Mouse (Mus musculus): ENCODE results near the gene Acsbg2. TPM values are rescaled to one million over a fixed set of nuclear protein-coding genes. Genes with fewer than 3 reads are reported as not detected.

Acsbg2 gene
- polyA plus RNA-seq, 1 experiment = 0.11 TPM

- TF ChIP-seq CTCF (IDR thresholded peaks at IDR 0.05; ENCODE audit: borderline replicate concordance, control insufficient read depth, extremely low read depth, insufficient read depth, low read length, poor library complexity) = no peak
- no peak for TF ChIP-seq POLR2A (IDR thresholded peaks at IDR 0.05; ENCODE audit: control insufficient read depth, extremely low read depth, insufficient read depth, low read length, poor library complexity)
- DNase-seq = no peak
- H3K27me3 ChIP-seq (ENCODE audit: control insufficient read depth, insufficient read depth, low read length) = no peaks in the 10 kb centered on the region
- H3K27ac ChIP-seq (ENCODE audit: control insufficient read depth, insufficient read depth, low read length) = no peak overlapping the region
- whole genome bisulfite sequencing = 31% methylated on average over 3 of the region's 3 CpGs
- H3K36me3 ChIP-seq (ENCODE audit: control insufficient read depth, insufficient read depth, low read length) = no peaks in the 10 kb centered on the region
- peaks cover 11% of the 10 kb centered on the region; the same call in 1 of the 2 replicates for H3K4me1 ChIP-seq (replicated peaks; ENCODE audit: control insufficient read depth, insufficient read depth, low read length)
- H3K4me3 ChIP-seq (ENCODE audit: control insufficient read depth, insufficient read depth, low read length) = no peak overlapping the region
Measured at GRCm38 (mm10) chr17:56810245-56810644, 64.0 kb downstream of the Acsbg2 start.

GRCm38 (mm10) chr17:56808518-56808917 lies 65.7 kb downstream of the Acsbg2 start:
- 43% methylated on average over 9 of the region's 9 CpGs for WGBS
- TF ChIP-seq CTCF (IDR thresholded peaks at IDR 0.05; ENCODE audit: borderline replicate concordance, control insufficient read depth, extremely low read depth, insufficient read depth, low read length, poor library complexity) = peak; percentile 90
- no peak for TF ChIP-seq POLR2A (IDR thresholded peaks at IDR 0.05; ENCODE audit: control insufficient read depth, extremely low read depth, insufficient read depth, low read length, poor library complexity)
- peak; percentile 59 for DNase-seq
- Histone ChIP-seq H3K4me3 (ENCODE audit: control insufficient read depth, insufficient read depth, low read length) (no peak overlapping the region), H3K4me1 (replicated peaks; ENCODE audit: control insufficient read depth, insufficient read depth, low read length) (peaks cover 11% of the 10 kb centered on the region; the same call in 1 of the 2 replicates), H3K27ac (ENCODE audit: control insufficient read depth, insufficient read depth, low read length) (no peak overlapping the region), H3K27me3 (ENCODE audit: control insufficient read depth, insufficient read depth, low read length) (no peaks in the 10 kb centered on the region), H3K36me3 (ENCODE audit: control insufficient read depth, insufficient read depth, low read length) (no peaks in the 10 kb centered on the region)

GRCm38 (mm10) chr17:56805784-56806183 lies 68.5 kb downstream of the Acsbg2 start:
- Histone ChIP-seq H3K36me3 (ENCODE audit: control insufficient read depth, insufficient read depth, low read length) (peaks cover 3% of the 10 kb centered on the region; the same call in 1 of the 2 replicates), H3K27me3 (ENCODE audit: control insufficient read depth, insufficient read depth, low read length) (no peaks in the 10 kb centered on the region), H3K4me3 (ENCODE audit: control insufficient read depth, insufficient read depth, low read length) (no peak overlapping the region), H3K27ac (ENCODE audit: control insufficient read depth, insufficient read depth, low read length) (no peak overlapping the region), H3K4me1 (replicated peaks; ENCODE audit: control insufficient read depth, insufficient read depth, low read length) (peaks cover 10% of the 10 kb centered on the region; the same call in 1 of the 2 replicates)
- no peak for TF ChIP-seq POLR2A (IDR thresholded peaks at IDR 0.05; ENCODE audit: control insufficient read depth, extremely low read depth, insufficient read depth, low read length, poor library complexity)
- TF ChIP-seq CTCF (IDR thresholded peaks at IDR 0.05; ENCODE audit: borderline replicate concordance, control insufficient read depth, extremely low read depth, insufficient read depth, low read length, poor library complexity) = no peak
- 96% methylated on average over 1 of the region's 1 CpGs for WGBS
- no peak for DNase-seq

GRCm38 (mm10) chr17:56804952-56805351 lies 69.3 kb downstream of the Acsbg2 start:
- DNase-seq = no peak
- Histone ChIP-seq H3K27ac (ENCODE audit: control insufficient read depth, insufficient read depth, low read length) (no peak overlapping the region), H3K4me3 (ENCODE audit: control insufficient read depth, insufficient read depth, low read length) (no peak overlapping the region), H3K4me1 (replicated peaks; ENCODE audit: control insufficient read depth, insufficient read depth, low read length) (peaks cover 2% of the 10 kb centered on the region; the same call in 1 of the 2 replicates), H3K27me3 (ENCODE audit: control insufficient read depth, insufficient read depth, low read length) (no peaks in the 10 kb centered on the region), H3K36me3 (ENCODE audit: control insufficient read depth, insufficient read depth, low read length) (peaks cover 3% of the 10 kb centered on the region; the same call in 1 of the 2 replicates)
- TF ChIP-seq CTCF (IDR thresholded peaks at IDR 0.05; ENCODE audit: borderline replicate concordance, control insufficient read depth, extremely low read depth, insufficient read depth, low read length, poor library complexity) (no peak), POLR2A (IDR thresholded peaks at IDR 0.05; ENCODE audit: control insufficient read depth, extremely low read depth, insufficient read depth, low read length, poor library complexity) (no peak)
- 90% methylated on average over 5 of the region's 5 CpGs for WGBS

- Histone ChIP-seq H3K27me3 (ENCODE audit: control insufficient read depth, insufficient read depth, low read length) (no peaks in the 10 kb centered on the region), H3K4me3 (ENCODE audit: control insufficient read depth, insufficient read depth, low read length) (no peak overlapping the region), H3K4me1 (replicated peaks; ENCODE audit: control insufficient read depth, insufficient read depth, low read length) (no peaks in the 10 kb centered on the region), H3K27ac (ENCODE audit: control insufficient read depth, insufficient read depth, low read length) (no peak overlapping the region), H3K36me3 (ENCODE audit: control insufficient read depth, insufficient read depth, low read length) (peaks cover 3% of the 10 kb centered on the region; the same call in 1 of the 2 replicates)
- 96% methylated on average over 8 of the region's 8 CpGs for WGBS
- DNase-seq = no peak
- TF ChIP-seq CTCF (IDR thresholded peaks at IDR 0.05; ENCODE audit: borderline replicate concordance, control insufficient read depth, extremely low read depth, insufficient read depth, low read length, poor library complexity) (no peak), POLR2A (IDR thresholded peaks at IDR 0.05; ENCODE audit: control insufficient read depth, extremely low read depth, insufficient read depth, low read length, poor library complexity) (no peak)
Measured at GRCm38 (mm10) chr17:56802065-56802464, 72.2 kb downstream of the Acsbg2 start.

- 91% methylated on average over 3 of the region's 3 CpGs for WGBS
Measured at GRCm38 (mm10) chr17:56799276-56799675, 75.0 kb downstream of the Acsbg2 start.

More at GRCm38 (mm10) chr17:56799276-56799675, 75.0 kb downstream of the Acsbg2 start:
- H3K27ac ChIP-seq (ENCODE audit: control insufficient read depth, insufficient read depth, low read length) = no peak overlapping the region
- H3K27me3 ChIP-seq (ENCODE audit: control insufficient read depth, insufficient read depth, low read length) = no peaks in the 10 kb centered on the region
- H3K36me3 ChIP-seq (ENCODE audit: control insufficient read depth, insufficient read depth, low read length) = peaks cover 3% of the 10 kb centered on the region; the same call in 1 of the 2 replicates
- H3K4me1 ChIP-seq (replicated peaks; ENCODE audit: control insufficient read depth, insufficient read depth, low read length) = no peaks in the 10 kb centered on the region
- TF ChIP-seq CTCF (IDR thresholded peaks at IDR 0.05; ENCODE audit: borderline replicate concordance, control insufficient read depth, extremely low read depth, insufficient read depth, low read length, poor library complexity) (no peak), POLR2A (IDR thresholded peaks at IDR 0.05; ENCODE audit: control insufficient read depth, extremely low read depth, insufficient read depth, low read length, poor library complexity) (no peak)
- H3K4me3 ChIP-seq (ENCODE audit: control insufficient read depth, insufficient read depth, low read length) = no peak overlapping the region
- DNase-seq = no peak
